Mouse (Mus musculus) limb, embryonic 12.5 days (tissue): Measurements from ENCODE around the gene 2310079G19Rik. TPM values are rescaled to one million over a fixed set of nuclear protein-coding genes. Genes with fewer than 3 reads are reported as not detected.

Source experiments
- ATAC-seq: fragments of 200-750 bp; cut with Nextera tagmentation; 2 replicates; pipeline ENCODE4 v1.8.0; 2017; ENCODE audit warnings: low read depth, moderate TSS enrichment; ENCODE audit not compliant: insufficient number of reproducible peaks, insufficient read depth, low FRiP score, low TSS enrichment
- H3K27ac ChIP-seq: fragments of 300-500 bp; sonication (generic); 2 replicates; pipeline ENCODE4 v1.5.1; 2016; ENCODE audit warnings: mild to moderate bottlenecking, moderate library complexity
- H3K27me3 ChIP-seq: fragments of 300-500 bp; sonication (generic); 2 replicates; pipeline ENCODE4 v1.6.1; 2016; ENCODE audit warnings: mild to moderate bottlenecking, moderate library complexity
- H3K36me3 ChIP-seq: fragments of 300-500 bp; sonication (generic); 2 replicates; pipeline ENCODE4 v1.6.1; 2016; ENCODE audit warnings: mild to moderate bottlenecking, moderate library complexity
- H3K4me1 ChIP-seq: fragments of 300-500 bp; sonication (generic); replicated peaks from 2 replicates; pipeline ENCODE4 v1.6.1; 2016
- H3K4me2 ChIP-seq: fragments of 300-500 bp; sonication (generic); 2 replicates; pipeline ENCODE4 v1.6.1; 2016; ENCODE audit warnings: mild to moderate bottlenecking, moderate library complexity
- H3K4me3 ChIP-seq: fragments of 300-500 bp; sonication (generic); replicated peaks from 2 replicates; pipeline ENCODE4 v1.5.1; 2016; ENCODE audit warnings: mild to moderate bottlenecking
- H3K9ac ChIP-seq: fragments of 300-500 bp; sonication (generic); replicated peaks from 2 replicates; pipeline ENCODE4 v1.6.1; 2016; ENCODE audit warnings: mild to moderate bottlenecking, moderate library complexity
- H3K9me3 ChIP-seq: fragments of 300-500 bp; sonication (generic); 2 replicates; pipeline ENCODE4 v1.6.1; 2016; ENCODE audit warnings: mild to moderate bottlenecking, moderate library complexity
- WGBS: fragments of 180-500 bp; shearing (Covaris S2); methylation state at CpG from one replicate; pipeline ENCODE4 v1.1.7; 2016; 5-methylcytosine and 5-hydroxymethylcytosine counted together
- polyA plus RNA-seq: library from polyadenylated mRNA; unstranded; fragments of >200 nt; fragmentation: Nextera tagmentation; extraction: Ambion mirVana; gene quantifications from 2 replicates; pipeline ENCODE4 v1.2.1, GENCODE M21; 2016

The 2310079G19Rik gene
- polyA plus RNA-seq, 1 experiment from 2014 or later: not detected

DNA sequence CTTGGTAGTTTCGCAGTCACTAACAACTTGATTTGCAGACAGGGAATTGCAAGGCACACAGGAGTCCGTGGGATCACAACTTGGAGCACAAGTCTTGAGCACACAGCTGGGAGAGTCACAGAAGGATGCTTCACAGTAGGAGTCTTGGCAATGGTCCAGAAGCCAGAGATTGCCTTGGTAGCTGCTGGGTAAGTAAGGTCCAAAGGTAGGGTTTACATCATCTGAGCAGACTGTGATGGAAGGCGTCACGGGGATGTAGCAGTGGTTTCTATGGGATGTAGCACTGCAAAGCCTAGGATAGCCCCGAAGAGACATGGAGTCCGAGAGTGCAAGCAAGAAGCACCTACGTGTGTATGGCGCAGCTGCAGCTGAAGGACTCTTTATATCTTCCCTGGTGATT is 15.5 kb downstream of the 2310079G19Rik start, which contains the start of gene Krtap24-1:
Gene Krtap24-1 (minus strand): TSS at position 358 of the 400 bp plus-strand sequence.
- H3K4me1 ChIP-seq: peaks cover 4% of the 10 kb centered on the region; the same call in 1 of the 2 replicates
- no peak for ATAC-seq
- WGBS: 90% methylated on average over 8 of the region's 8 CpGs
- no peaks in the 10 kb centered on the region for H3K36me3 ChIP-seq
- no peak within 1 kb of the TSS for H3K27ac ChIP-seq
- H3K9ac ChIP-seq: no peak within 1 kb of the TSS
- H3K27me3 ChIP-seq: no peaks in the 10 kb centered on the region
- H3K9me3 ChIP-seq: no peaks in the 10 kb centered on the region
- H3K4me3 ChIP-seq: no peak within 1 kb of the TSS
- H3K4me2 ChIP-seq: no peak within 1 kb of the TSS

DNA sequence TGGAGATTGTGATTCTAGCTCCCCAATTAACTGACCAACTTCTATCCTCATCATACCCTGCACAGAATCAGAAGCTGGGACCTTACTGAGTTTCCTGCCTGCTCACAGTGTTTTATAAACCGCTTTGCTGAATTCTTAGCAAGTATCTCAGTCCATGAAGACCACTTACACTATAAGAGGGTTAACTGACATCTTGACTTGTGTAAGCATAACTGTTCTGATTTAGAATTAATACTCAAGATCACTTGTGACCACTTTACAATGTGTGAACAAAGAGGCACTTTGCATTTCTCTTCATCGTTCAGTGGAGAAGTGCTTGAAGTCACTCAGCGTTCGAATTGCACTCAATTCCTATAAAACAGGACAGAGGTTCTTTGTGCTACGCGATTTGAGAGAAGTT is 22.9 kb downstream of the 2310079G19Rik start:
- 73% methylated on average over 6 of the region's 6 CpGs for WGBS
- Histone ChIP-seq H3K27me3 (peaks cover 10% of the 10 kb centered on the region), H3K4me3 (no peak overlapping the region), H3K9ac (no peak overlapping the region), H3K9me3 (no peaks in the 10 kb centered on the region), H3K4me1 (peaks cover 25% of the 10 kb centered on the region), H3K27ac (no peak overlapping the region), H3K4me2 (no peak overlapping the region), H3K36me3 (no peaks in the 10 kb centered on the region)
- ATAC-seq: no peak

DNA sequence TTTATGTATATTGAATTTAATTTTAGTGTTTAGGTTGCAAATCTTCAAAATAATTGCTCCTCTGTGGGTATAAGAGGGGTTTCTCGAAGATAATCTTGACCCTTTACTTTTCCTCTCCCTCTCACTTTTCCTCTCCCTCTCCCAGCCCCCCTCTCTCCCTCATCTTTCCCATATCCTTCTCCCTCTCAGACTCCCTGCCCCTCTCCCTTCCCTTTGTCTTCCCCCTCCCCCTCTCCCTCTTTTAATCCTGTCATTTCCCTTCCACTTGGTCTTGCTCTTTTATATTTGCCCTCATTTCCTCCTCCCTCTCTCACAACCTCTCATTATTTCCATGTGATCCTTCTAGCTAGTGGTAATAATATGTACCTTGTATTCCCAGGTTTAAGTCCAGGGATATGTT is 25.0 kb downstream of the 2310079G19Rik start:
- no peak overlapping the region for H3K9ac ChIP-seq
- H3K4me2 ChIP-seq: no peak overlapping the region
- H3K9me3 ChIP-seq: no peaks in the 10 kb centered on the region
- no peak for ATAC-seq
- H3K4me3 ChIP-seq: no peak overlapping the region
- no peaks in the 10 kb centered on the region for H3K36me3 ChIP-seq
- H3K4me1 ChIP-seq: peaks cover 30% of the 10 kb centered on the region
- peaks cover 10% of the 10 kb centered on the region for H3K27me3 ChIP-seq
- H3K27ac ChIP-seq: no peak overlapping the region
- 52% methylated on average over 1 of the region's 1 CpGs for WGBS

DNA sequence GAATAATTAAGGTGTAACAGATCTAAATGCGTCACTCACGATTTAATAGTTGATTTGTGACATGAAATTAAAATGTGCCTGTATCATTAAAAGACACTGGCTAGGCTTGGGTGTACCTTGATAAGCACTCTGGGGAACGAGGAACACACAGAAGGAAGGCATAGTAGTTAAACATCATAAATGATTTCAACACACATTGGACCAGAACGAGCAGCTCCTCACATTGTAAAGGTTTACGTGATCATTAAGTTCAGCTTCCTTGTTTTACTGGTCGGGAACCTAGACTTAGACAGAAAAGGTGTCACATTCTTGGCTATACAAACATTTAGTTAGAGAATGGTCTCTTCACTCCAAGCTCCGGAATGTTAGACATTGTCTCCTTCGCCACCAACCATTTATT is 27.2 kb downstream of the 2310079G19Rik start:
- Histone ChIP-seq H3K4me1 (peaks cover 30% of the 10 kb centered on the region), H3K4me2 (peak overlapping the region; percentile 36), H3K4me3 (no peak overlapping the region), H3K27me3 (peaks cover 10% of the 10 kb centered on the region), H3K27ac (no peak overlapping the region), H3K9me3 (no peaks in the 10 kb centered on the region), H3K9ac (no peak overlapping the region), H3K36me3 (no peaks in the 10 kb centered on the region)
- peak; percentile 74 for ATAC-seq
- 19% methylated on average over 8 of the region's 8 CpGs for WGBS

DNA sequence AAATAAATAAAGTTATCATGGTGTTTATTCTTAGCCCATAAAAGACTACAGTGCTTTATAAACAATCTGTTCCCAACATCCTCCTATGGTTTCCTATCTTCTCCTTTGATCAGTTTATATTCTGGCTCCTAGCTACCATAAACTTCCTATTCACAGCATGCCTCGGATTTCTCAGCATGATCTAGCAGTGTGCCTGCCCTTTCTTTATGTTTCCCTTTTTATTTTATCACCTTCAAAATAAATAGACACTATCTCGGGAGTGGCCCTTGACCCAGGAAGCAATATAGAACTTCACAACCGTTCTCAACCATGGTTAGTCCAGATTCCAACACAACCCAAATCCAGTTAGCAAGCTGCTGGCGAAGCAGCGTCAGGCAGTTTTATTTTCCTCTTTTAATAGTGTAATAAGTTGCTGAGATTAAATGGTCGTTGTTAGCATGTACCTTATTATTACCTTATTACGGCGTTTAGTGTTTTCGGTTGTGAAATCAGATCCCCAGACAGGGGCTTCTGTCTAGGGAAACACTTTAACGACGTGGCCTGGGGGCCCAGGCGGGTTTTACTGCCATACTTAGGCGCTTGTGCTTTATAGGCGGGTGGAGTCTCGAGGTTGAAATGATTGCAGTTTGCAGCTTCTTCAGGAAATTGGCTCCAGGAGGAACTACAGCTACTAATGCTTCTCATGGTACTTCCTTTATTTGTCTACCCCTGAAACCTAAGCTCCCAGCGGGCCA is 27.8 kb downstream of the 2310079G19Rik start:
- Histone ChIP-seq H3K4me3 (no peak overlapping the region), H3K36me3 (no peaks in the 10 kb centered on the region), H3K4me1 (peaks cover 30% of the 10 kb centered on the region), H3K9ac (no peak overlapping the region), H3K9me3 (no peaks in the 10 kb centered on the region), H3K27ac (no peak overlapping the region), H3K4me2 (peak overlapping the region; percentile 36), H3K27me3 (peaks cover 13% of the 10 kb centered on the region)
- ATAC-seq: peak; percentile 88
- WGBS: 4% methylated on average over 16 of the region's 16 CpGs

DNA sequence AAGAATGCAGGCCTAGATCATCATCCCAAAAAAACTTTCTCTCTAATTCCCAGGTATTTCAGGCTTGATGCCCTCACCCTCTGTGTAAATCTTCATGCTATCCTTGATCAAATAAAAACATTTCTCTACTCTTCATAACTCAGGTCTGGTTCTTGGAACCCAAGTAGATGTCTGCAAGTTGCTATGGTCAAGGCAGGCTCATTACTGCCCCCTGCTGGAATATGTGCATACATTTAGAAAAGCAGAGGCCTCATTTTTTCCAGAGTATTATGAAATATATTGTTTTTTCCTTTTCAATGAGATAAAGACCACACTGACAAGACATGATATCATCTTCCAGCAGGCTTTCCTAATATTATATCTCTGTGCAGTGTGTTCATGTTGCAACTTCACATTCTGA is 34.7 kb downstream of the 2310079G19Rik start:
- ATAC-seq: no peak
- Histone ChIP-seq H3K4me1 (no peaks in the 10 kb centered on the region), H3K4me2 (no peak overlapping the region), H3K4me3 (no peak overlapping the region), H3K36me3 (no peaks in the 10 kb centered on the region), H3K9ac (no peak overlapping the region), H3K27ac (no peak overlapping the region), H3K9me3 (no peaks in the 10 kb centered on the region), H3K27me3 (peaks cover 3% of the 10 kb centered on the region)

DNA sequence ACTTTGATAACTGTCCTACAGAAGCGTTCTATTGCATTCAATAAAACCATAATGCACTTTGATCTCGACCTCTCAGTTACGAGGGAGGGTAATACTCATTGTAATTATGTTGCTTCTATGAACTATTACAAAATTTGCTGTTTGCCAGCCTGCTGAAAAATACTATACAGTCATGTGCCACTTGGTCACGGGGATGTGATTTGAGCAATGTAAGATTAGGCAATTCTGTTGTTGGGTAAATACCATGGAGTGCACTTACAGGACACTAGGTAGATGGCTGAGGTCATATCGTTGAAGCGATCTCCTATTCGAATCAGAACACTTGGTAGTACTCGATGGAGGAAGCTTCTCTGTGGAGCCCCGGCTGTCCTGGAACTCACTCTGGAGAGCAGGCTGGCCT is 44.1 kb downstream of the 2310079G19Rik start:
- Histone ChIP-seq H3K4me1 (no peaks in the 10 kb centered on the region), H3K4me2 (no peak overlapping the region), H3K36me3 (no peaks in the 10 kb centered on the region), H3K9ac (no peak overlapping the region), H3K4me3 (no peak overlapping the region), H3K9me3 (no peaks in the 10 kb centered on the region), H3K27me3 (no peaks in the 10 kb centered on the region), H3K27ac (no peak overlapping the region)
- WGBS: 90% methylated on average over 9 of the region's 9 CpGs
- no peak for ATAC-seq

Other genes with a start within 250 kb of the 2310079G19Rik start
- not detected in 2 replicates for gene Cldn17, start 120.7 kb downstream of the 2310079G19Rik start, polyA plus RNA-seq
- 2.8 and 3.6 TPM in 2 replicates for gene Cldn8, start 64.5 kb downstream of the 2310079G19Rik start, polyA plus RNA-seq
- not detected in 2 replicates for gene Krtap24-1, start 15.4 kb downstream of the 2310079G19Rik start, polyA plus RNA-seq
- not detected in 2 replicates for gene Krtap26-1, start 20.1 kb upstream of the 2310079G19Rik start, polyA plus RNA-seq
- gene Krtap27-1, start 44.0 kb upstream of the 2310079G19Rik start, polyA plus RNA-seq: not detected in 2 replicates
- not detected in 2 replicates for gene 2310061N02Rik, start 80.3 kb upstream of the 2310079G19Rik start, polyA plus RNA-seq
- gene Krtap13-1, start 101.2 kb upstream of the 2310079G19Rik start, polyA plus RNA-seq: not detected in 2 replicates
- gene Krtap13, start 124.0 kb upstream of the 2310079G19Rik start, polyA plus RNA-seq: not detected in 2 replicates
- gene 2310034C09Rik, start 131.2 kb upstream of the 2310079G19Rik start, polyA plus RNA-seq: not detected in 2 replicates
- gene 2310057N15Rik, start 146.5 kb upstream of the 2310079G19Rik start, polyA plus RNA-seq: not detected in 2 replicates
- gene Gm5965, start 150.2 kb upstream of the 2310079G19Rik start, polyA plus RNA-seq: not detected in 2 replicates
- gene Gm20741, start 184.6 kb upstream of the 2310079G19Rik start, polyA plus RNA-seq: not detected in 2 replicates
- gene Krtap15, start 192.5 kb upstream of the 2310079G19Rik start, polyA plus RNA-seq: 0.25 and 0.26 TPM in 2 replicates
- not detected in 2 replicates for gene Krtap14, start 198.5 kb upstream of the 2310079G19Rik start, polyA plus RNA-seq
- gene Krtap19-1, start 241.7 kb upstream of the 2310079G19Rik start, polyA plus RNA-seq: not detected in 2 replicates
- gene Krtap19-2, start 246.6 kb upstream of the 2310079G19Rik start, polyA plus RNA-seq: not detected in 2 replicates